Mouse (Mus musculus): ENCODE results near the gene Tlr6. TPM values are rescaled to one million over a fixed set of nuclear protein-coding genes. Genes with fewer than 3 reads are reported as not detected.

Gene Tlr6
- total RNA-seq, 1 experiment from 2014 or later = 31.0 TPM

DNA sequence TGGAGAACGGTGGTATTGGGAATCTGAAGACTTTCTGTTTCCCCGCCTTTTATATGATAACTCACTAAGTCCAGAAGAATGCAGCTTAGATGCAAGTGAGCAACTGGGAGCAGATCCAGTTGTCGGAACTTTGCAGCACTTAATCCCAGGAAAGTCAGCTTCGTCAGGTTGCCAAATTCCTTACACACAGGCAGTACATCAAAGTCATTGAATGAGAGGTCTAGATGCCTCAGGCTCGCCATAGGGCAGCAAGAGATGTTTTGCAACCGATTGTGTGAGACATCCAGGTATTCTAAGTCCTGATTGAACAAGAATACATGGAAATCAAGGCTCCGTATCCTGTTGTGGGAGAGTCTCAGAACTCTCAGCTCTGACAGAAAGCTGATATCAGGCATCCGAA lies 5.0 kb downstream of the Tlr6 start:
- no peak for ATAC-seq (ENCODE audit: extremely low read depth, insufficient number of reproducible peaks, low FRiP score, poor library complexity, severe bottlenecking)

DNA sequence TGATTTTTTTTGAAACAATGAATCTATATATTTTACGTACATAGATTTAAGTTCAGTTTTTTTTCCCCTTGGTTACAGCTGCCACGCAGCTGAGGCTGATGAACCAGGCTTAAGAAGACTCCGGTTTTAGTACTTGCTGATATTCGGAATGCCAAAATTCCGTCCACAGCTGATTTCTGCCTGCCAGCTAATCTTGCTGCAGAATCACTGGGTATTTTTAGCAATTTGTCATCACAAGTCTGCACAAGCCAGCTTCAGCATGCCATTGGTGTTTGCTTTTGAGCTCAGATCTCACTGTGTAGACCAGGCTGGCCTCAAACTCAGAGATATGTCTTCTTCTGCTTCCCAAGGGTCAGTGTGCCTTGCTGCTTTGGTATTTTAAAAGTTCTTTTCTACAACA lies 8.4 kb downstream of the Tlr6 start:
- ATAC-seq (ENCODE audit: extremely low read depth, insufficient number of reproducible peaks, low FRiP score, poor library complexity, severe bottlenecking) = no peak

DNA sequence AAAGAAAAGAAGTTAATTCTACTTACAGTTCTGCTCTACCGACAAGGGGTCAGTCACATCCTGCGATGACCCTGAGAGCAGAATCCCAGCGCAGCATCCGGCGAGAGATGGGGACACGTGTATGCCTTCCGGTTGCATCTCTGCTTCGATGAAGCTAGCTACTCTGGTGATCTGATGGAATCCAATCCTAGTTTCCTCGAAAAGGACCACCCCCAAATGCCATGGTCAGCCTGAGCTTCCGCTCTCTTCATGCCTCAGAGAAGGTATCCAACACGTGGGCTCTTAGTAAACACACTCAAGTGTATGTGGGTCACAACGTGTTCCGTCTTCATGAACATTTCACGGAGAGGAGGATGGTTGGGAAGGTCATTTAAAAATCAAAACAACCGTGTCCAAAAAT lies 27.1 kb downstream of the Tlr6 start:
- no peak for ATAC-seq (ENCODE audit: extremely low read depth, insufficient number of reproducible peaks, low FRiP score, poor library complexity, severe bottlenecking)

DNA sequence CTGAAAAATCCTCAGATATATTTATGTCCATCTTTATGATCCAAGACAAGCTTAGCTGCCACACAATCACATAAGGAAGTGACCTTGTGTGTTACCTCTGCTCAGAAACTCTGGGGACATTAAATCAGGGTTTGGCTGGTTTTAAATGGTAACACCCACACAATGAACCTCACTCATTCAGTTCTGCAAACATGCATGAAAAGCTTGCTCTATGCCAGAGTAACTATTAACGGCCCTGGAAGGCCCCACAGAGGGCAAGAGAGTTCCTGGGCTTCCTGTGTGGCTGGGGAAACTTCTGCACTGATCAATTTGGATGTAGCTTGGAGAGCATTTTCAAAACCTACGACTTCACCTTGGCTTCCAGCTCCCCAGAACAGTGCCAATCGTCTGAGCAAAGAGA lies 27.7 kb downstream of the Tlr6 start:
- ATAC-seq (ENCODE audit: extremely low read depth, insufficient number of reproducible peaks, low FRiP score, poor library complexity, severe bottlenecking) = no peak

DNA sequence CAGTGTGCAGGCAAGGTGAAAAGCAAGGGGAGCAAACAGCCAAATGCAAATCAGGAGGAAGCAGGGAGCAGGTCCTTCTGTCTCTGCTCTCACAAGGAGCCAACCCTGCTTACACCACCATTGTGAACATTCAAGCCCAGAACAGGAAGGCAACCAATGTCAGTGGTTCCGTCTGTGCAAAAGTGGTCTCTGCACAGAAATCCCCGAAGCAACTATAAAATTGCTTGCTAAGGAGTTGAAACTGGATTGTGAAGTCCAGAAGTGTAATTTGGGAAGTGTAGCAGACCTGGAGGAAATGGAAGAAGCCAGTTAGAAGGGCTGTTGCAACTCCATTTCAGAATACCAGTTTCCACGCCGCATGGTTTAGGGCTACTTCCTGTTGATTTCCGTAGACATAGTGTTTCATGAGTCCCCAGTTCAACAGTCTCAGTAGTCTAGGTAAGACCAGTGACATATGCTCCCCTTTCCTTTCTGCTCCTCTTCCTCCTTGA lies 37.0 kb downstream of the Tlr6 start:
- peak; percentile 84 for ATAC-seq (ENCODE audit: extremely low read depth, insufficient number of reproducible peaks, low FRiP score, poor library complexity, severe bottlenecking)

DNA sequence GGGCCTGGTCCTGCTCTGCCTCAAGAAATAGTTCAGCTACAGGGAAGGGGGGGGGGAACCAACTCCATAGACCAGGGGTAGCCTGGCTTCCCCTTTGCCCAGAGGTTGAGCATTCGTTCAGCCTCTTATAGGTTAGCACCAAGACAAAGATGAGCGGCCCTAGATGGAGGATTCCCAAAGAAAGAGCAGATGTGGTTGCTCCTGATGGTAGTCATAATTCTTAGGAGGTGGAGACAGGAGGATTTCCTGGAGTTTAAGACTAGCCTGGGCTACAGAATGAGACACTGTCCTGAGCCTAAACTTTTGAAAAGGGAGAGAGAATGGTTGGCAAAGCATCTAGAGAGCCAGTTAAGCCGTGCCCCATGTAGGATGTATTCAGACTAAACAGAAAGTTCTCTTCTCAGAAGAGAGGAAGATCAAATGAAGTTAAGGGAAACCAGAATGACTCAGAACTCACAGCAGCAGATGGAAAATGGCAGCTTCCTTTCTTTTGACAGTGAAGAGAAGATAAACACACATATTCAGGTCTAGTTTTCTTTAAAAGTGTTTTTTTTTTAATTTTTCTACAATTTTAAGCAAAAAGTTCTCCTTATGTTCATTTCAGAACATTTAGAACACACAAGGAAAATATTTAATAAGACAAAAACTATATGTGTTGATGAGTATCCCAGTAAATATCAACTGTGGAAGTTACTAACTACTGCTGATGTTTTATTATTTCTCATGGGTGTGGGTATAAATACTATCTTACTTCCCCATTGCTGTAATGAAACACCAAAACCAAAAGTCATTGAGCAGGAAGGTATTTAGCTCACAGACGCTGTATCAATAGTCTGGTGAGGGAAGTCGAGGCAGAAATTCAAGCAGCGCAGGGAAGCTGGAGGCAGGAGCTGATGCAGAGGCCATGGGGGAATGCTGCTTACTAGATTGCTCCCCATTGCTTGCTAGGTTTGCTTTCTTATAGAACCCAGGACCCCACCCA lies 41.0 kb downstream of the Tlr6 start:
- ATAC-seq (ENCODE audit: extremely low read depth, insufficient number of reproducible peaks, low FRiP score, poor library complexity, severe bottlenecking) = no peak

DNA sequence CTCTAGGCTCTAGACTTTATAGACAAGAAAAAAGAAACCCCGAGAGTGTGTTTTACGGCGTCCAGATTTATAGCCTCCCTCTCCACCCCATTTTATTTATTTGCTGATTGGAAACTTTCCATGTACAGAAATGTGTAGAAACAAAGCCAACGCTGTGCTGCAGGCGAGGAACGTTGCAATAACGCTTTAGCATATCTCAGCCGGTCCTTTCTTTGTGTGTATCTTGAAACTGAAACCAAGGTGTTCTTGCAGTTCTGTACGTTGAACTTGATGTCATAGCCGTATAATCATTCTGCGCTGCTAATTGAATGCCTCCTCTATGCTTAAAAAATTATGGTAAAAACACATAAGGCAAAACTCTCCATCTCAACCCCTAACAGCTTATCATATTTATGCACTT lies 42.2 kb downstream of the Tlr6 start:
- ATAC-seq (ENCODE audit: extremely low read depth, insufficient number of reproducible peaks, low FRiP score, poor library complexity, severe bottlenecking) = no peak

DNA sequence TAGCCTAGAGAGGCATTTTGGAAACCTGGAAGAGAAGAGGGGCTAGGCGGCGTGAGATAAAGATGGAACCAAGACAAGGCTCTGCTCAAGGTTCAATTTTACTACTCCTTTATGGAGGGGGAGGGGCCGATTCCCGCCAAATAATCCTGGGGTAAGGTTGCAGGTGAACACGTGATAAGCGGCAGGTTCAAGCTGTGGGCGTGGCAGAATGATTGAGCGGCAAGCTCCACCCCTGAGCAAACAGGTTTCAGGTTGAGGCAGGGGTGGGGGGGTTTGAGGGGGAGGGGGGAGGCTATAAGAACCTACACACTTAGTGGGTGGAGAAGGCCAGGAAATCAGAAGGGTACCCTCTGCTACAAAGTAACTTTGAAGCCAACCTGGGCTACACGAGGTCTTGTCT lies 42.7 kb downstream of the Tlr6 start:
- no peak for ATAC-seq (ENCODE audit: extremely low read depth, insufficient number of reproducible peaks, low FRiP score, poor library complexity, severe bottlenecking)

DNA sequence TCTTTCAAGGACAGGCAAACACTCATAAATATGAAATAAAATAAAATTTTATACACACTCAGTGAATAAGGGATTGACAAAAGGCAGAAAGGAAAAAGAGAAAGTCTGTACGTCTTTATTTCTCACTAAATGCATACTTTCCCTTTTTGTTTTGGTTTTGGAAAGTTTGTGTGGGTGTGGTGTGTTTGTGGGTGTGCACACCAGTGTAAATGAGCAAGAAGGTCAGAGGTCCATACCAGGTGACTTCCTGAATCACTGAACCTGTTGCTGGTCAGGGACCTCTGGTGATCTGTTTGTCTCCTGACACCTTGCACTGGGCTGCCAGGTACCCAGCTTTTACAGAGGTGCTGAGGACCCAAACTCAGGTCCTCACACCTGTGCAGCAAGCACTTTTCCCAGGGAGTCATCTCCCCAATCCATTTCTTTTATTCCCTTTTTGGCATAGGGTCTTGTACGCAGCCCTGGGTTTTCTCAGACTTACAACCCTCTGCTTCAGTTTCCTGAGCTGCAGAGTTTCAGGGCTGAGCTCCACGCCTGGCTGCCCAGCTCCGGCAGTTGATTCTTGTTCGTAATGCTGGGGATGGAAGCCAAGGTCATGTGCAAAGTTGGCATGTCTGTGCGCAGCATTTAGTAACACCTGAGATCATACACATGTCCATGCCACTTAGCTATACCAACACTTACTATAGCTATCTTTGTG lies 51.2 kb downstream of the Tlr6 start:
- ATAC-seq (ENCODE audit: extremely low read depth, insufficient number of reproducible peaks, low FRiP score, poor library complexity, severe bottlenecking) = 0 out of 2 replicates have a peak, but pooled peaks have one; percentile 16

DNA sequence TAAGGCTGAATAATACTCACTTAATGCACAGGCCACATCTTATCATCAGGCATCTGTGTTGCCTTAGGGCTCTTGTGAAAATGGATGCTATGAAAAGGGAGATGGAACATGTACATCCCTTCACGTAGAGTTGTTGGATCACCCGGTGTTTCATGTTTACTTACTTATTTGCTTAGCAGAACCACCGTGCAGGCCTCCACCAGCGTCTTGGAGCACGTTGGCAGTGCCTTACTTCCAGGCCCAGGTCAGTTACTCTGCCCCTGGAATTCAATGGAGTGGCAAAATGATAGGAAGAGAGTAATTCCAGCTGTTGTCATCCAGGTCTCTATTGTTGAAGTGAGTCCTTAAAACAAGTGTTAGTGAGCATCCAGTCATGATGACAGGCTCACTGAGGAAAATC lies 52.0 kb downstream of the Tlr6 start:
- ATAC-seq (ENCODE audit: extremely low read depth, insufficient number of reproducible peaks, low FRiP score, poor library complexity, severe bottlenecking) = no peak

DNA sequence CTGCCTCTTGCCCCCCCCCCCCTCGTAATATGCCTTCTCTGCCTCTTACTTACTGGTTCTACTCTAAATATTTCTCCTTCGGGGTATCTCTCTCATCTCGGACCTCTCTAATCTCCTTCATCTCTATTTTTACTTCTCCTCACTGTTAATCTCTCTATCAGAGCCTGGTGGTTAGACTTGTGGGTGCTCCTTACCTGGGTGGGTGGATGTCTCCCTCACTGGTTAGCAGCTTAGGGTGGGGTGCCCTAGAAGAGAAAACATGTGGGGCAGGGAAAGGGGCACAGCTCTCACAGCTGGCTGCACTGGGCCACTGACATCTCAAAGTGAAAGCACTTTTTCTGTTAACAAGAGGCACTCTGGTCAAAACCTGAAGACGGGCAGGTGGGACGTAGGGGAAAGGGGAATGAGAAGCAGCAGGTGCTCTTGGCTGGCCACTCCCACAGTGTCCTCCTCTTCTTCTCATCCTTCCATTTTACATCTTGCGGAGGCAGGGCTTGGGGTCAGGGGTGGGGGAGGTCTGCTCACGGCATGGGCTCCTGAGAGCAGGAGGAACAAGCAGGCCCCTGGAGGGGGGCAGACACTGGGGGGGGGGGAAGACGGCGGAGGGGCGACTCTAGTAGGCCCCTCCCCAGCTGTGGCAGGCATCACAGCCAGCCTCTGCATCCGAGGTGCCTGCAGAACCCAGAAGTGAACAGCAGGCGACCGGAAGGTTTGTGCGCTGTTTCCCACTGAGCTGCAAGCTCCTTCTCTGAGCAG lies 54.2 kb downstream of the Tlr6 start:
- 0 out of 2 replicates have a peak, but pooled peaks have one; percentile 19 for ATAC-seq (ENCODE audit: extremely low read depth, insufficient number of reproducible peaks, low FRiP score, poor library complexity, severe bottlenecking)

Other genes starting within 250 kb of the Tlr6 start
- 278 and 280 TPM in 2 replicates for gene Klf3, start 156.7 kb downstream of the Tlr6 start, total RNA-seq (2017)
- gene Tlr1, start 26.5 kb downstream of the Tlr6 start, total RNA-seq (2017) = 84.2 and 96.3 TPM in 2 replicates
- gene Fam114a1, start 10.0 kb upstream of the Tlr6 start, total RNA-seq (2017) = 32.7 and 33.2 TPM in 2 replicates
- 132 and 141 TPM in 2 replicates for gene Tmem156, start 132.0 kb upstream of the Tlr6 start, total RNA-seq (2017)
- gene Klhl5, start 147.4 kb upstream of the Tlr6 start, total RNA-seq (2017) = 24.7 and 29.1 TPM in 2 replicates
- 2.4 and 2.6 TPM in 2 replicates for gene Wdr19, start 239.6 kb upstream of the Tlr6 start, total RNA-seq (2017)